9 mouse cellular contexts compared by ENCODE assay signal in the genomic region with DNA sequence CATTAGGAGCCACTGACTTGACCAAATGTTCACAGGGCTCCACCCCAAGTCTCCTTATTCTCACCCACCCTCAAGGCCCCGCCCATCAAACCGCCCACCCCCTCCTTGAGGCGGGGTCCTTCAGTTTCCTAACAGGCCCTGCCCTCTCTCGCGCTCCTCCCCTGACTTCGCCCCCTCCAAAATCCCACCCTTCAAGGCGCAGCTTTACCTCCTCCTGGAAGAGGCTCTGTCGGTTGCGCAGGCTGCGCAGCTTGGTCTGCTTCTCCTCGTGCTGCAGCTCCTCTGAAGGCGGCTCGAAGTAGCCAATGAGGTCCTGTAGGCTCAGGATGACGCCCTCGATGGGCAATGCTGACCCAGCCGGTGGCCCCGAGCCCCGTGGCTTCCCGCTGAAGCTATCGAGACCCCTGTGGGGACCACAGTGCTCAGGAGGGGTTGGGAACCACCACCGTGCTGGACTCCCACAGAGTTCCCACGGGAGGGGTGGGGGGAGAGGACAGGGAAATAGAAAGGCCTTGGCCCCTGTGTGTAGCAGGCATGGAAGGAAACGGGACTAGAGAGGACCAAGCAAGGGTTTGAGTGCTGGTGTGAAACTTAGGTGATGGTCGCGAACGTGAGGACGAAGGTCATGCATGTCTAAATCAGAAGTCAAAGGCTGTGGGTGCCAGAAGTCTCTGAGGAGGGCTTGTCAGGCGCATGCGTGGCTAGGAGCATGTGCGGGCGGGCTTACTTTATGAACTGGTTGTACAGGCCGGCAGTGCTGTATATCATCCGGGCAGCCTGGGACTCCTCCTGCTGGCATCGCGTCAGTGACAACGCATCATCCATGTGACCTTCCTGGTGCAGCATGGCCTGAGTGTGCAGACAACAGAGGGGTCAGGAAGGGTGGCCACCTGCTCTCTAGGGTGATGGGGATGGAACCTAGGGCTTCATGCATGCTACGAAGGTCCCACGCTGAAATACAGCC. TPM values are rescaled to one million over a fixed set of nuclear protein-coding genes. Genes with fewer than 3 reads are reported as not detected.
A peak's percentile ranks its signal among the peaks of the same experiment; 100 is the strongest.
DNase-seq lines count a peak whose midpoint lies in the region; ATAC-seq and TF ChIP-seq lines count a peak whose summit lies in the region.
"Had no signal": no experiment of that assay in that cellular context is flagged by ENCODE, and none has a peak within 500 bp of the region (broad histone marks: within the 10 kb centered on the region; RNA-seq: fewer than 3 reads in every experiment).

No protein-coding gene starts in this region.

- no peaks in the 10 kb centered on the region for H3K27me3 ChIP-seq in ES-Bruce4 (ENCODE audit: control insufficient read depth, insufficient read depth, low read length, poor library complexity, severe bottlenecking)
- no peaks in the 10 kb centered on the region for H3K27me3 ChIP-seq in forebrain, embryonic 15.5 days
- H3K27me3 ChIP-seq in hindbrain, embryonic 15.5 days = 0 out of 2 replicates have a peak, but pooled peaks cover 3% of the 10 kb centered on the region
- H3K27me3 ChIP-seq in midbrain, embryonic 12.5 days = peaks cover 15% of the 10 kb centered on the region

- no peak for TF ChIP-seq CTCF in ES-Bruce4 (IDR thresholded peaks at IDR 0.05; ENCODE audit: low read depth, low read length)

- H3K4me1 ChIP-seq in ES-Bruce4 (ENCODE audit: control insufficient read depth, insufficient read depth, low read length) = no peaks in the 10 kb centered on the region
- H3K4me1 ChIP-seq in forebrain, embryonic 15.5 days = peaks cover 5% of the 10 kb centered on the region; the same call in 1 of the 2 replicates
- H3K4me1 ChIP-seq in hindbrain, embryonic 15.5 days (replicated peaks) = peaks cover 6% of the 10 kb centered on the region
- H3K4me1 ChIP-seq in midbrain, embryonic 12.5 days = peaks cover 8% of the 10 kb centered on the region

- H3K4me3 ChIP-seq in ES-Bruce4 (ENCODE audit: low read depth, low read length) = peak overlapping the region; percentile 1
- H3K4me3 ChIP-seq in forebrain, embryonic 15.5 days = peak overlapping the region; percentile 17
- H3K4me3 ChIP-seq in hindbrain, embryonic 15.5 days = peak overlapping the region; percentile 22
- 0 out of 2 replicates have a peak overlapping the region, but pooled peaks have one; percentile 12 for H3K4me3 ChIP-seq in midbrain, embryonic 12.5 days

- H3K4me2 ChIP-seq in forebrain, embryonic 15.5 days (replicated peaks) = peak overlapping the region; percentile 31
- H3K4me2 ChIP-seq in hindbrain, embryonic 15.5 days = peak overlapping the region; percentile 52
- H3K4me2 ChIP-seq in midbrain, embryonic 12.5 days (replicated peaks) = peak overlapping the region; percentile 43

- no peaks in the 10 kb centered on the region for H3K9me3 ChIP-seq in ES-Bruce4 (replicated peaks; ENCODE audit: control insufficient read depth, insufficient read depth, low read length, poor library complexity, severe bottlenecking)
- no peaks in the 10 kb centered on the region for H3K9me3 ChIP-seq in forebrain, embryonic 15.5 days
- no peaks in the 10 kb centered on the region for H3K9me3 ChIP-seq in hindbrain, embryonic 15.5 days
- H3K9me3 ChIP-seq in midbrain, embryonic 12.5 days = no peaks in the 10 kb centered on the region

- no peak overlapping the region; the same call in 1 of the 2 replicates for H3K9ac ChIP-seq in ES-Bruce4 (ENCODE audit: low read depth, poor library complexity, severe bottlenecking)
- peak overlapping the region; percentile 33; the same call in 1 of the 2 replicates for H3K9ac ChIP-seq in forebrain, embryonic 15.5 days (replicated peaks)
- 0 out of 2 replicates have a peak overlapping the region, but pooled peaks have one; percentile 13 for H3K9ac ChIP-seq in hindbrain, embryonic 15.5 days
- H3K9ac ChIP-seq in midbrain, embryonic 12.5 days (replicated peaks) = 0 out of 2 replicates have a peak overlapping the region, but pooled peaks have one; percentile 44

- H3K36me3 ChIP-seq in ES-Bruce4 (ENCODE audit: control insufficient read depth, insufficient read depth, low read length, poor library complexity, severe bottlenecking) = no peaks in the 10 kb centered on the region
- H3K36me3 ChIP-seq in forebrain, embryonic 15.5 days = no peaks in the 10 kb centered on the region
- H3K36me3 ChIP-seq in hindbrain, embryonic 15.5 days = no peaks in the 10 kb centered on the region
- no peaks in the 10 kb centered on the region for H3K36me3 ChIP-seq in midbrain, embryonic 12.5 days

- peak; percentile 71 for DNase-seq in adrenal gland, postnatal 10 days
- DNase-seq in left cerebral cortex, adult 8-10 months (ENCODE audit: low spot score in 2 of 2) = peak; percentile 11 to 21
- peak; percentile 75 for DNase-seq in testis, postnatal 14 days (ENCODE audit: low spot score)

- WGBS in forebrain, embryonic 15.5 days = 30% methylated on average over 38 of the region's 38 CpGs
- 29% methylated on average over 38 of the region's 38 CpGs for WGBS in hindbrain, embryonic 15.5 days
- 28% methylated on average over 38 of the region's 38 CpGs for WGBS in midbrain, embryonic 12.5 days

- ATAC-seq in forebrain, embryonic 15.5 days (replicated peaks) = no peak
- peak; percentile 59; the same call in 1 of the 2 replicates for ATAC-seq in hindbrain, embryonic 15.5 days (ENCODE audit: low FRiP score, low read depth)
- ATAC-seq in midbrain, embryonic 12.5 days (ENCODE audit: low FRiP score, low read depth) = no peak
- no peak for ATAC-seq in monocyte, adult 5-6 weeks (replicated peaks; ENCODE audit: insufficient number of reproducible peaks, low FRiP score, low TSS enrichment, poor library complexity, severe bottlenecking)

- peak; percentile 27; the same call in 1 of the 2 replicates for TF ChIP-seq EP300 in ES-Bruce4 (IDR thresholded peaks at IDR 0.05; ENCODE audit: insufficient read depth, low read depth, low read length)

- no peak for TF ChIP-seq POLR2A in ES-Bruce4 (IDR thresholded peaks at IDR 0.05; ENCODE audit: insufficient read depth, low read length)

- no peak overlapping the region for H3K27ac ChIP-seq in ES-Bruce4 (ENCODE audit: insufficient read depth, low read length)
- H3K27ac ChIP-seq in forebrain, embryonic 15.5 days (replicated peaks) = no peak overlapping the region
- no peak overlapping the region for H3K27ac ChIP-seq in hindbrain, embryonic 15.5 days (replicated peaks)
- no peak overlapping the region for H3K27ac ChIP-seq in midbrain, embryonic 12.5 days (replicated peaks)
- H3K27ac ChIP-seq: macrophage had no signal

RNA-seq across cellular contexts. Expression of a gene that starts 15.7 kb away (rescaled TPM):
- 8.4 and 10.3 TPM in 2 replicates for polyA plus RNA-seq in ES-Bruce4 (2011; ENCODE audit: insufficient read depth, insufficient read length, low read depth, missing spikeins)
- total RNA-seq in adrenal gland, postnatal 10 days (2021) = 10 to 100 TPM; 11.2 to 44.9 TPM
- 13.3 and 15.6 TPM in 2 replicates for polyA plus RNA-seq in forebrain, embryonic 15.5 days (2015; fragmentation: Nextera tagmentation; extraction: Ambion mirVana)
- polyA plus RNA-seq in hindbrain, embryonic 15.5 days (2015; fragmentation: Nextera tagmentation; extraction: Ambion mirVana) = 8.6 and 10.3 TPM in 2 replicates
- 10 to 100 TPM in 1 of 4 experiments, 1 to 10 TPM in 3; 7.0 to 10.5 (median 9.2) TPM for total RNA-seq in left cerebral cortex, adult 8-10 months (2022)
- polyA plus RNA-seq in midbrain, embryonic 12.5 days (2016; fragmentation: Nextera tagmentation; extraction: Ambion mirVana) = 2.8 TPM in 2 replicates
- total RNA-seq in monocyte, adult 5-6 weeks (2017) = 2.3 to 3.1 TPM (median 2.3 TPM) in 3 replicates

RNA-seq across cellular contexts. Expression of a gene that starts 25.4 kb away (rescaled TPM):
- 23.0 and 31.5 TPM in 2 replicates for polyA plus RNA-seq in ES-Bruce4 (2011; ENCODE audit: insufficient read depth, insufficient read length, low read depth, missing spikeins)
- 1 to 10 TPM; 2.1 to 2.2 TPM for total RNA-seq in adrenal gland, postnatal 10 days (2021)
- 0.57 and 0.69 TPM in 2 replicates for polyA plus RNA-seq in forebrain, embryonic 15.5 days (2015; fragmentation: Nextera tagmentation; extraction: Ambion mirVana)
- polyA plus RNA-seq in hindbrain, embryonic 15.5 days (2015; fragmentation: Nextera tagmentation; extraction: Ambion mirVana) = 0.87 and 0.91 TPM in 2 replicates
- total RNA-seq in left cerebral cortex, adult 8-10 months (2022) = 1 to 10 TPM in 2 of 4 experiments, under 1 TPM in 2; 0.68 to 1.3 (median 1.1) TPM
- 0.63 and 0.71 TPM in 2 replicates for polyA plus RNA-seq in midbrain, embryonic 12.5 days (2016; fragmentation: Nextera tagmentation; extraction: Ambion mirVana)
- total RNA-seq in monocyte, adult 5-6 weeks (2017) = 37.9 to 82.9 TPM (median 41.3 TPM) in 3 replicates

RNA-seq across cellular contexts. Expression of a gene that starts 46.8 kb away (rescaled TPM):
- 12.6 and 13.3 TPM in 2 replicates for polyA plus RNA-seq in ES-Bruce4 (2011; ENCODE audit: insufficient read depth, insufficient read length, low read depth, missing spikeins)
- total RNA-seq in adrenal gland, postnatal 10 days (2021) = 10 to 100 TPM; 12.9 to 17.3 TPM
- polyA plus RNA-seq in forebrain, embryonic 15.5 days (2015; fragmentation: Nextera tagmentation; extraction: Ambion mirVana) = 20.5 and 21.3 TPM in 2 replicates
- polyA plus RNA-seq in hindbrain, embryonic 15.5 days (2015; fragmentation: Nextera tagmentation; extraction: Ambion mirVana) = 33.0 and 37.9 TPM in 2 replicates
- total RNA-seq in left cerebral cortex, adult 8-10 months (2022) = 10 to 100 TPM; 34.8 to 36.2 (median 35.5) TPM
- 17.4 and 20.4 TPM in 2 replicates for polyA plus RNA-seq in midbrain, embryonic 12.5 days (2016; fragmentation: Nextera tagmentation; extraction: Ambion mirVana)
- total RNA-seq in monocyte, adult 5-6 weeks (2017) = 28.7 to 32.4 TPM (median 29.1 TPM) in 3 replicates

Comparison
In these comparisons a context has a peak if more than half of its experiments do, and no peak if none do; other contexts are left out.
1. DNase-seq: peak in every context shown above with its lines; median percentile 75 in testis, postnatal 14 days; 71 in adrenal gland, postnatal 10 days; 16 in left cerebral cortex, adult 8-10 months.
2. RNA of a gene that starts 25.4 kb away (polyA plus RNA-seq): 23.0 to 31.5 TPM in ES-Bruce4; 0.87 to 0.91 TPM in hindbrain, embryonic 15.5 days, 0.63 to 0.71 TPM in midbrain, embryonic 12.5 days and 0.57 to 0.69 TPM in forebrain, embryonic 15.5 days; every median in the first group is over 10 times any median in the second.
3. Peak in every context shown above with its lines, with median percentiles within 50 percentile points of each other: H3K4me3 ChIP-seq and H3K4me2 ChIP-seq.